In genomic region chr12:10266201-10266600, GRCm38 (mm10) we compare ENCODE assay signal across 26 mouse cellular contexts.
"Had no signal": no experiment of that assay in that cellular context is flagged by ENCODE, and none has a peak within 500 bp of the region (broad histone marks: within the 10 kb centered on the region; RNA-seq: fewer than 3 reads in every experiment).

No protein-coding gene starts in this region.

- H3K27ac ChIP-seq: gastrocnemius, adult 2 months; heart, embryonic 10.5 days; hindbrain, embryonic 13.5 days; hindbrain, embryonic 15.5 days; hindbrain, postnatal 0 days; kidney, embryonic 15.5 days; kidney, postnatal 0 days; limb, embryonic 10.5 days; limb, embryonic 12.5 days; liver, embryonic 13.5 days; liver, embryonic 15.5 days had no signal

- DNase-seq: gastrocnemius, adult 2 months; gastrocnemius, postnatal 10 days; gastrocnemius, postnatal 25 days; heart, adult 18-20 months; heart, postnatal 10 days; kidney, adult 11 months; kidney, adult 2 months; kidney, adult 9 months; kidney, postnatal 14 days; kidney, postnatal 36 days; layer of hippocampus, adult 9-11 months; layer of hippocampus, postnatal 36 days; liver; liver, embryonic 13.5 days had no signal

- H3K27me3 ChIP-seq: heart, embryonic 12.5 days; hindbrain, embryonic 13.5 days; hindbrain, embryonic 15.5 days; kidney, embryonic 15.5 days; limb, embryonic 12.5 days; liver, embryonic 13.5 days; liver, embryonic 15.5 days had no signal

- ATAC-seq: hindbrain, postnatal 0 days; intestine, embryonic 16.5 days had no signal

- H3K36me3 ChIP-seq: heart, embryonic 10.5 days; heart, embryonic 12.5 days; hindbrain, embryonic 13.5 days; hindbrain, embryonic 15.5 days; kidney, embryonic 15.5 days; limb, embryonic 10.5 days; limb, embryonic 12.5 days; liver, embryonic 13.5 days; liver, embryonic 15.5 days had no signal

- H3K4me2 ChIP-seq: heart, embryonic 12.5 days; hindbrain, embryonic 13.5 days; hindbrain, embryonic 15.5 days; kidney, embryonic 15.5 days; limb, embryonic 12.5 days; liver, embryonic 11.5 days; liver, embryonic 13.5 days; liver, embryonic 15.5 days had no signal

- H3K4me3 ChIP-seq: gastrocnemius, adult 2 months; heart, embryonic 10.5 days; heart, embryonic 12.5 days; hindbrain, embryonic 13.5 days; hindbrain, embryonic 15.5 days; kidney, embryonic 15.5 days; limb, embryonic 10.5 days; limb, embryonic 12.5 days; liver, embryonic 13.5 days; liver, embryonic 15.5 days had no signal

- H3K9me3 ChIP-seq: heart, embryonic 10.5 days; heart, embryonic 12.5 days; hindbrain, embryonic 13.5 days; hindbrain, embryonic 15.5 days; kidney, embryonic 15.5 days; limb, embryonic 10.5 days; limb, embryonic 12.5 days; liver, embryonic 13.5 days; liver, embryonic 15.5 days had no signal

- H3K9ac ChIP-seq: heart, embryonic 12.5 days; hindbrain, embryonic 13.5 days; hindbrain, embryonic 15.5 days; kidney, embryonic 15.5 days; limb, embryonic 12.5 days; liver, embryonic 13.5 days; liver, embryonic 15.5 days had no signal

- H3K4me1 ChIP-seq: heart, embryonic 10.5 days; heart, embryonic 12.5 days; hindbrain, embryonic 13.5 days; hindbrain, embryonic 15.5 days; kidney, embryonic 15.5 days; limb, embryonic 12.5 days; liver, embryonic 13.5 days; liver, embryonic 15.5 days had no signal
